Mouse (Mus musculus) retina, postnatal 7 days (tissue): ENCODE results near the gene Cmya5.
"Not testable (repeated sequence)": the region's sequence is repeated elsewhere in the genome, so short reads cannot be mapped to it uniquely, and the experiment has no call there.

ENCODE experiments used
- DNase-seq: peaks from one replicate; pipeline ENCODE4 v3.0.0-alpha.2; 2012; ENCODE audit warnings: low read depth, low spot score

The Cmya5 gene

GRCm38 (mm10) chr13:93122321-93122720 lies 22.2 kb downstream of the Cmya5 start:
- DNase-seq, result no peak

GRCm38 (mm10) chr13:93117241-93117640 lies 27.3 kb downstream of the Cmya5 start:
- DNase-seq, result no peak

- DNase-seq, result no peak
These were observed 42.0 kb downstream of the Cmya5 start for GRCm38 (mm10) chr13:93102340-93103090.

GRCm38 (mm10) chr13:93098596-93098995 lies 45.9 kb downstream of the Cmya5 start:
- DNase-seq, result no peak

GRCm38 (mm10) chr13:93096643-93097042 lies 47.9 kb downstream of the Cmya5 start:
- DNase-seq, result no peak

- DNase-seq, result no peak
These were observed 49.3 kb downstream of the Cmya5 start for GRCm38 (mm10) chr13:93095097-93095791.

GRCm38 (mm10) chr13:93094204-93094935 lies 50.2 kb downstream of the Cmya5 start:
- no peak for DNase-seq

- no peak for DNase-seq
These were observed 50.8 kb downstream of the Cmya5 start for GRCm38 (mm10) chr13:93093697-93094096.

GRCm38 (mm10) chr13:93092916-93093429 lies 51.6 kb downstream of the Cmya5 start:
- DNase-seq, result no peak

- no peak for DNase-seq
These were observed 52.6 kb downstream of the Cmya5 start for GRCm38 (mm10) chr13:93091866-93092455.

GRCm38 (mm10) chr13:93091176-93091575 lies 53.3 kb downstream of the Cmya5 start:
- DNase-seq, result no peak

- DNase-seq, result no peak
These were observed 55.0 kb downstream of the Cmya5 start for GRCm38 (mm10) chr13:93089481-93089880.

GRCm38 (mm10) chr13:93085711-93086110 lies 58.8 kb downstream of the Cmya5 start:
- DNase-seq, result no peak

- not testable (repeated sequence) for DNase-seq
These were observed 62.2 kb downstream of the Cmya5 start for GRCm38 (mm10) chr13:93082324-93082723.

GRCm38 (mm10) chr13:93080859-93081258 lies 63.7 kb downstream of the Cmya5 start:
- no peak for DNase-seq

- DNase-seq, result no peak
These were observed 70.3 kb downstream of the Cmya5 start for GRCm38 (mm10) chr13:93074147-93074641.

- no peak for DNase-seq
These were observed 70.9 kb downstream of the Cmya5 start for GRCm38 (mm10) chr13:93073595-93073994.

GRCm38 (mm10) chr13:93072871-93073411 lies 71.6 kb downstream of the Cmya5 start:
- no peak for DNase-seq

- no peak for DNase-seq
These were observed 74.1 kb downstream of the Cmya5 start for GRCm38 (mm10) chr13:93070406-93070805.

- no peak for DNase-seq
These were observed 75.0 kb downstream of the Cmya5 start for GRCm38 (mm10) chr13:93069481-93069880.

GRCm38 (mm10) chr13:93068353-93068752 lies 76.2 kb downstream of the Cmya5 start:
- no peak for DNase-seq
